Mouse (Mus musculus) Patski (cell line): ENCODE results near the gene Htra2. TPM values are rescaled to one million over a fixed set of nuclear protein-coding genes. Genes with fewer than 3 reads are reported as not detected.

ENCODE experiments used
- ATAC-seq: fragments of 100-300 bp; one replicate; pipeline ENCODE4 v1.8.0; 2021
- CTCF ChIA-PET: fragments of 350-600 bp; sonication (Branson Sonifier 250); formaldehyde crosslinking; loops from one replicate; lab custom pipeline; 2022; ENCODE audit warnings: inconsistent platforms; lab: Charles Lee
- POLR2A ChIA-PET: fragments of 350-600 bp; sonication (Branson Sonifier 250); formaldehyde crosslinking; loops from one replicate; lab custom pipeline; 2022; ENCODE audit warnings: antibody characterized with exemption, inconsistent platforms; lab: Charles Lee
- DNase-seq: peaks from one replicate; pipeline ENCODE4 v3.0.0-alpha.2; 2011; ENCODE audit warnings: low read depth, low spot score
- H3K27me3 ChIP-seq: fragments of 371-371 bp; one replicate; pipeline ENCODE4 v1.5.1; 2021
- CTCF ChIP-seq: fragments of 100-300 bp; IDR thresholded peaks from one replicate; pipeline ENCODE4 v1.5.1; 2021
- in situ Hi-C: fragments of 300-500 bp; cut with MboI; formaldehyde crosslinking; loops from 3 replicates; pipeline ENCODE4 v1.11.1; 2018; ENCODE audit warnings: low pct_unique_long_range_greater_than_20kb, mixed read lengths
- polyA plus RNA-seq: library from polyadenylated mRNA; unstranded; gene quantifications from one replicate; pipeline ENCODE4 v1.2.3, GENCODE M21; 2021

Gene Htra2
- polyA plus RNA-seq, 1 experiment from 2014 or later = 63.1 TPM

- DNase-seq (no peak), ATAC-seq (no peak)
- ChIA-PET CTCF (interaction anchor here (0.8 kb wide), 1 partner anchor 23 kb away, joined by 3 read pairs; no protein-coding TSS in a partner anchor), POLR2A (no interaction called here)
- no peaks in the 10 kb centered on the region for H3K27me3 ChIP-seq
- in situ Hi-C loops = no loop called here
- no peak for TF ChIP-seq CTCF
Measured at GRCm38 (mm10) chr6:83023008-83023407, 32.1 kb downstream of the Htra2 start.

DNA sequence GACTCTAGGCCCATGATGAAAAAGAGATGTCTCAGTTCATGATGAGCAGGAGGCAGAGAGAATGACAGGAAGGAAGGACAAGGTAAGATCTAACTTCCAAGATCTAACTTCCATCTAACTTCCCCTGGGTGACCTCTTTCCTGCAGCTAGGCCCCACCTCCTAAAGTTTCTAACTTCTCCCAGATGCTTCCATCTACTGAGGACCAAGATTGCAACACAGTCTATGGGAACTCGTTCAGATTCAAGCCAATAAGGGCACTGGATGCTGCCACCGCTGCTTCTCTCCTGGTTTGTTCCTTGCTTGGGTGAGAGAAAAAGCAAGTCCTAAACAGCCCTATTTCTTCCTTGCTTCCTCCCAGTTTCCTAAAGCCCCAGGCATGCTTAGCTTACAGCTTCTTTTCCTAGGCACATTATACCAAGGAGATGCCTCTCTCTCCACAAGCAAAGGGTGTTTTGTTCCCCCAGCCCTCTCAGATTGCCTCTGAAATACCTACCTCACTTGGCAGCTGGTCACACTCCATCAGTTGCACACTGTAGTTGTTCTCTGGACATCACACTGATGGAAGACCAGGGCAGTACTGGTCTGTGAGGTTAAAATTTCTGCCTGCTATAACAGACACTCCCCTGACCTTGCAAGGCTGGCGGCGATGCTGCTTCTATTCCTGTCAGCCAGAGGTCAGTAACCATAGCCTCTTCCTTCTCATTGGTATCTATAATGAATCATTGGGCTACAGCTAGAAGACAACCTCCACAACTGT is 34.1 kb downstream of the Htra2 start:
- CTCF ChIA-PET = interaction anchor here (1.4 kb wide), 1 partner anchor 24 kb away, joined by 3 read pairs; no protein-coding TSS in a partner anchor

DNA sequence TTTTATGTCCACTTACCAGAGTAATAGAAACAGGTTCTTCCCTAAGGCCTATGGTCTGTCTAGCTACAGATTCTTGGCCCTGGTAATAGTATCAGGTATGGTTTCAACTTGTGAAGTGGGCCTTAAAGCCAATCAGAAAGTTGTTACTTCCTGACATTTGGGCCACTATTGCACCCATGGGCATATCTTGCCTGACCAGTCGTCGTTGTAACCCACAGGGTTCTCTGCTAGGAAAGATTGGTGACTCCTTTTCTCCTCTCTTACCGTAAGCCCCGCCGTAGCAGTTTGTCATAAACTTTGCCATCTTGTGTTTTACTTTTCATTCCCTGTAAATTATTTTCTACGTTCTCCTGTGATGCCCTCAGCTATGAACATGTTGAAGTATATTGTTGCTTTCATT is 35.0 kb downstream of the Htra2 start:
- in situ Hi-C loops = no loop called here
- ATAC-seq (no peak), DNase-seq (no peak)
- no peak for TF ChIP-seq CTCF
- ChIA-PET CTCF (no interaction called here), POLR2A (no interaction called here)
- no peaks in the 10 kb centered on the region for H3K27me3 ChIP-seq

More for the DNA sequence above, 34.1 kb downstream of the Htra2 start:
- H3K27me3 ChIP-seq = no peaks in the 10 kb centered on the region
- no peak for ATAC-seq
- DNase-seq = no peak
- POLR2A ChIA-PET = interaction anchor here (0.6 kb wide), 1 partner anchor 10 kb away, joined by 3 read pairs; no protein-coding TSS in a partner anchor
- no peak for TF ChIP-seq CTCF
- in situ Hi-C loops = no loop called here

- ATAC-seq = no peak
- in situ Hi-C loops = no loop called here
- TF ChIP-seq CTCF = no peak
- H3K27me3 ChIP-seq = no peaks in the 10 kb centered on the region
- DNase-seq = no peak
- POLR2A ChIA-PET = no interaction called here
- CTCF ChIA-PET = no interaction called here
Measured at GRCm38 (mm10) chr6:83019044-83019443, 36.0 kb downstream of the Htra2 start.

- ATAC-seq = no peak
- POLR2A ChIA-PET = no interaction called here
- in situ Hi-C loops = no loop called here
- CTCF ChIA-PET = no interaction called here
- H3K27me3 ChIP-seq = no peaks in the 10 kb centered on the region
- no peak for TF ChIP-seq CTCF
- DNase-seq = no peak
Measured at GRCm38 (mm10) chr6:83017190-83017589, 37.9 kb downstream of the Htra2 start.

DNA sequence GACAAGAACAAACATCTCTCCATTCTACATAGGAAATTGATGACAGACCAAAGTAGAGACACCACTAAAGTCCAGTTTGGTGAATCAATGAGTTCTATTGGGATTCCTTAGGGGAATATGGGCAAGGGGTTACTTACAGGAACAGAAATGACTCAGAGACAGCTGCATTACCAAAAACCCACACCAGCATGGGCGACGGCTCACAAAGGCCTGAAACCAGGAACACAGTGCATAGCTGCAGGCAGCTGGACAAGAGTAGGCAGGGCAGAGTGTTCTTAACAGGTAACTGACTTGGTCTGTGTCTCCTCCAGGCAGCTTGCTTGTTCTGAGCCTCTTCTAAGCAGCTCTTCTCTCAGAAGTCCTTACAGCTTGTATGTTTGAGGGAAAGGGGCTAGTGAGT is 39.3 kb downstream of the Htra2 start:
- in situ Hi-C loops = no loop called here
- DNase-seq = no peak
- ATAC-seq = no peak
- no peak for TF ChIP-seq CTCF
- no peaks in the 10 kb centered on the region for H3K27me3 ChIP-seq
- ChIA-PET POLR2A (no interaction called here), CTCF (interaction anchor here (1.0 to 2.9 kb wide), 2 partner anchors 19 to 68 kb away, joined by 3 to 16 read pairs; no protein-coding TSS in a partner anchor)

DNA sequence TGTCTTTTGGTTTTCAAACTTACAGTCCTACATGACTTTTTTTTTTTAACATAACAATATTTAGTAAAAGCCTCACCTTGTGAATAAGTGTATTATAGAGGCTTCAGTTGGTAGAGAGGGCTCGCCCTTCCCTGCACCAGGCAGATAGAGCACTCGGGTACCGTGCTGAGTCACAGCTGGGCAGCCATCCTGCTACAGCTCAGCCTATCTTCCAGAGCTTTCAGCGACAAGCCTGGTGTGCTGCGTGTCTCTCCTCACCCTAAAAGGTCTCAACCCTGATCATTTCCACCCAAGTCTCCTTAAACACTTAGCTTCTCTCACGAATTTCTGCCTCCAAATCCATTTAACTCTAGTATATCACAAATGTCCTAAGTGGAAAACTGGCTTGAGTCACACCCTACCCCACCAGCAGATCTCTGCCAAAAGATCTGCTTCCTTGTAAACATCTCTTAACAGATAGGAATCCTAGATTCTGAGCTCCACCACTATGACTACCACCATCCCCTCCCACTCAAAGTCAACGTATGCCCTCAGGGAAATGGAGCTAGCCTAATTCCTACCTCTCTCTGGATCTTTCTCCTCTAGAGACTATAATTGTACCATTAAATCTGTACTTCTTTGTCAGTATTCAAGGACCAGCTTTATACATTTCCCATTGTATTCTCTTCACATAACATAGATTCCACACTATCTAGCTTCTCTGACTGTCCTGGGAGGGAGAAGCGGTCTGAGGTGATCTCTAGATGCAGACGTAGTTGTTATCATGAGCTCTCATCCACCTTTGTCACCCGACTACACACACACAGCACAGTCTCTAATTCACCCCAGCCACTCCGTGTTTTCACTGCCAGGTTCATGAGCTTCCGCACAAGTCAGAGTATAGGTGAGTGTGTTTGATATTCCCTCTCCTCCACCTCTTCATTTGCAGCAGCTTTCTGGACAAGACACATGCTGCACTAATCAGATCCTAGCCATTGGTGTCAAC is 40.3 kb downstream of the Htra2 start:
- POLR2A ChIA-PET = no interaction called here
- no peaks in the 10 kb centered on the region for H3K27me3 ChIP-seq
- no peak for TF ChIP-seq CTCF
- in situ Hi-C loops = no loop called here
- ATAC-seq (no peak), DNase-seq (no peak)
- CTCF ChIA-PET = interaction anchor here (0.5 to 2.9 kb wide), 4 partner anchors 13 to 947 kb away, joined by 3 to 16 read pairs (median 3); no protein-coding TSS in a partner anchor

- TF ChIP-seq CTCF = no peak
- CTCF ChIA-PET = interaction anchor here (2.9 kb wide), 1 partner anchor 16 kb away, joined by 16 read pairs; no protein-coding TSS in a partner anchor
- DNase-seq = no peak
- POLR2A ChIA-PET = no interaction called here
- H3K27me3 ChIP-seq = no peaks in the 10 kb centered on the region
- in situ Hi-C loops = no loop called here
- ATAC-seq = no peak
Measured at GRCm38 (mm10) chr6:83013444-83013843, 41.6 kb downstream of the Htra2 start.

DNA sequence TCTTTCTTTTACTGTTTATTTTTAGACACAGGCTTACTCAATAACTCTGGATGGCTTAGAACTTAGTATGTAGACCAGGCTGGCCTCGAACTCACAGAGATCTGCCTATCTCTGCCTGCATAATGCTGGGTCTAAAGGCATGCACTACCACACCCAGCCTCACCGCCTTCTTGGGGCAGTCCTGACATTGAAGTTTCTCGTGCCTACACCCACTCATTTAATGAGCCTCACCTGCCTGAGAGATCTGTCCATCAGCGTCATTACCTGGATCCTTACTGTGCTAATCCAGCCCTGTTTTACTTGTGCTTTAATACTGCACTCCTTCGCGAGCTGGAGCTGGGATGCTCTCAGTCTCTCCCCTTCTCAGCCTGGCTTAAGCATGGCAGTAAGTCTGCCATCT is 43.3 kb downstream of the Htra2 start:
- ChIA-PET CTCF (no interaction called here), POLR2A (no interaction called here)
- ATAC-seq (no peak), DNase-seq (no peak)
- no peak for TF ChIP-seq CTCF
- in situ Hi-C loops = no loop called here
- no peaks in the 10 kb centered on the region for H3K27me3 ChIP-seq

GRCm38 (mm10) chr6:83011255-83011654 is 43.8 kb downstream of the Htra2 start:
- in situ Hi-C loops = no loop called here

More at GRCm38 (mm10) chr6:83011255-83011654, 43.8 kb downstream of the Htra2 start:
- CTCF ChIA-PET = no interaction called here
- POLR2A ChIA-PET = interaction anchor here (0.7 kb wide), 1 partner anchor 10 kb away, joined by 3 read pairs; no protein-coding TSS in a partner anchor
- no peaks in the 10 kb centered on the region for H3K27me3 ChIP-seq
- ATAC-seq (no peak), DNase-seq (no peak)
- TF ChIP-seq CTCF = no peak
